Mouse (Mus musculus): ENCODE results near the gene Pmpca. TPM values are rescaled to one million over a fixed set of nuclear protein-coding genes. Genes with fewer than 3 reads are reported as not detected.
A peak's percentile ranks its signal among the peaks of the same experiment; 100 is the strongest.

Gene Pmpca
- polyA plus RNA-seq, 1 experiment from 2014 or later: 142 TPM

GRCm38 (mm10) chr2:26417066-26417465 is 27.9 kb downstream of the Pmpca start:
- Histone ChIP-seq H3K9me3 (replicated peaks) (no peaks in the 10 kb centered on the region), H3K27me3 (ENCODE audit: low read depth, poor library complexity, severe bottlenecking) (no peaks in the 10 kb centered on the region), H3K4me3 (no peak overlapping the region), H3K36me3 (peaks cover 100% of the 10 kb centered on the region), H3K4me1 (no peaks in the 10 kb centered on the region), H3K27ac (no peak overlapping the region)
- DNase-seq (ENCODE audit: low spot score): no peak

GRCm38 (mm10) chr2:26418120-26418519 is 29.0 kb downstream of the Pmpca start:
- Histone ChIP-seq H3K9me3 (replicated peaks) (no peaks in the 10 kb centered on the region), H3K27ac (no peak overlapping the region), H3K4me3 (no peak overlapping the region), H3K27me3 (ENCODE audit: low read depth, poor library complexity, severe bottlenecking) (no peaks in the 10 kb centered on the region), H3K4me1 (no peaks in the 10 kb centered on the region), H3K36me3 (peaks cover 100% of the 10 kb centered on the region)
- no peak for DNase-seq (ENCODE audit: low spot score)
- WGBS: 69% methylated on average over 1 of the region's 1 CpGs

- Histone ChIP-seq H3K36me3 (peaks cover 100% of the 10 kb centered on the region), H3K4me1 (no peaks in the 10 kb centered on the region), H3K27ac (no peak overlapping the region), H3K27me3 (ENCODE audit: low read depth, poor library complexity, severe bottlenecking) (no peaks in the 10 kb centered on the region), H3K4me3 (no peak overlapping the region), H3K9me3 (replicated peaks) (no peaks in the 10 kb centered on the region)
- 93% methylated on average over 2 of the region's 2 CpGs for WGBS
- no peak for DNase-seq (ENCODE audit: low spot score)
Observed at GRCm38 (mm10) chr2:26421969-26422368, 32.8 kb downstream of the Pmpca start.

- peaks cover 100% of the 10 kb centered on the region for H3K36me3 ChIP-seq
- DNase-seq (ENCODE audit: low spot score): no peak
- no peak overlapping the region for H3K27ac ChIP-seq
- H3K9me3 ChIP-seq (replicated peaks): no peaks in the 10 kb centered on the region
- no peak overlapping the region for H3K4me3 ChIP-seq
- no peaks in the 10 kb centered on the region for H3K4me1 ChIP-seq
- H3K27me3 ChIP-seq (ENCODE audit: low read depth, poor library complexity, severe bottlenecking): no peaks in the 10 kb centered on the region
- 100% methylated on average over 1 of the region's 1 CpGs for WGBS
Observed at GRCm38 (mm10) chr2:26423086-26423485, 33.9 kb downstream of the Pmpca start.

GRCm38 (mm10) chr2:26424541-26424940 is 35.4 kb downstream of the Pmpca start:
- DNase-seq (ENCODE audit: low spot score): no peak
- Histone ChIP-seq H3K27ac (no peak overlapping the region), H3K36me3 (peaks cover 100% of the 10 kb centered on the region), H3K4me3 (no peak overlapping the region), H3K9me3 (replicated peaks) (no peaks in the 10 kb centered on the region), H3K27me3 (ENCODE audit: low read depth, poor library complexity, severe bottlenecking) (no peaks in the 10 kb centered on the region), H3K4me1 (no peaks in the 10 kb centered on the region)
- 91% methylated on average over 2 of the region's 2 CpGs for WGBS

GRCm38 (mm10) chr2:26429851-26430250 is 40.7 kb downstream of the Pmpca start:
- Histone ChIP-seq H3K4me3 (no peak overlapping the region), H3K27ac (no peak overlapping the region), H3K9me3 (replicated peaks) (no peaks in the 10 kb centered on the region), H3K36me3 (peaks cover 100% of the 10 kb centered on the region), H3K27me3 (ENCODE audit: low read depth, poor library complexity, severe bottlenecking) (no peaks in the 10 kb centered on the region), H3K4me1 (no peaks in the 10 kb centered on the region)
- 94% methylated on average over 5 of the region's 5 CpGs for WGBS
- no peak for DNase-seq (ENCODE audit: low spot score)

- Histone ChIP-seq H3K4me3 (no peak overlapping the region), H3K36me3 (peaks cover 97% of the 10 kb centered on the region), H3K27me3 (ENCODE audit: low read depth, poor library complexity, severe bottlenecking) (no peaks in the 10 kb centered on the region), H3K9me3 (replicated peaks) (no peaks in the 10 kb centered on the region), H3K27ac (no peak overlapping the region), H3K4me1 (no peaks in the 10 kb centered on the region)
- WGBS: 93% methylated on average over 7 of the region's 7 CpGs
- DNase-seq (ENCODE audit: low spot score): no peak
Observed at GRCm38 (mm10) chr2:26434791-26435572, 45.8 kb downstream of the Pmpca start.

- no peak overlapping the region for H3K4me3 ChIP-seq
- H3K27ac ChIP-seq: no peak overlapping the region
- no peaks in the 10 kb centered on the region for H3K4me1 ChIP-seq
- 88% methylated on average over 4 of the region's 4 CpGs for WGBS
- DNase-seq (ENCODE audit: low spot score): no peak
- no peaks in the 10 kb centered on the region for H3K9me3 ChIP-seq (replicated peaks)
- no peaks in the 10 kb centered on the region for H3K27me3 ChIP-seq (ENCODE audit: low read depth, poor library complexity, severe bottlenecking)
- H3K36me3 ChIP-seq: peaks cover 95% of the 10 kb centered on the region
Observed at GRCm38 (mm10) chr2:26437221-26437620, 48.1 kb downstream of the Pmpca start.

GRCm38 (mm10) chr2:26438373-26438772 is 49.2 kb downstream of the Pmpca start:
- no peaks in the 10 kb centered on the region for H3K9me3 ChIP-seq (replicated peaks)
- WGBS: 91% methylated on average over 7 of the region's 7 CpGs
- peaks cover 84% of the 10 kb centered on the region for H3K36me3 ChIP-seq
- no peak overlapping the region for H3K27ac ChIP-seq
- H3K4me3 ChIP-seq: no peak overlapping the region
- H3K27me3 ChIP-seq (ENCODE audit: low read depth, poor library complexity, severe bottlenecking): no peaks in the 10 kb centered on the region
- DNase-seq (ENCODE audit: low spot score): no peak
- H3K4me1 ChIP-seq: peaks cover 4% of the 10 kb centered on the region; the same call in 1 of the 2 replicates

- no peak overlapping the region for H3K4me3 ChIP-seq
- DNase-seq (ENCODE audit: low spot score): no peak
- H3K27ac ChIP-seq: no peak overlapping the region
- peaks cover 71% of the 10 kb centered on the region for H3K36me3 ChIP-seq
- H3K27me3 ChIP-seq (ENCODE audit: low read depth, poor library complexity, severe bottlenecking): no peaks in the 10 kb centered on the region
- 95% methylated on average over 6 of the region's 6 CpGs for WGBS
- no peaks in the 10 kb centered on the region for H3K9me3 ChIP-seq (replicated peaks)
- peaks cover 14% of the 10 kb centered on the region for H3K4me1 ChIP-seq
Observed at GRCm38 (mm10) chr2:26439671-26440070, 50.5 kb downstream of the Pmpca start.

GRCm38 (mm10) chr2:26441261-26441660 is 52.1 kb downstream of the Pmpca start:
- Histone ChIP-seq H3K9me3 (replicated peaks) (no peaks in the 10 kb centered on the region), H3K36me3 (peaks cover 55% of the 10 kb centered on the region), H3K4me3 (no peak overlapping the region), H3K4me1 (peaks cover 19% of the 10 kb centered on the region), H3K27me3 (ENCODE audit: low read depth, poor library complexity, severe bottlenecking) (no peaks in the 10 kb centered on the region), H3K27ac (no peak overlapping the region)
- WGBS: 95% methylated on average over 4 of the region's 4 CpGs
- DNase-seq (ENCODE audit: low spot score): no peak

- Histone ChIP-seq H3K27me3 (ENCODE audit: low read depth, poor library complexity, severe bottlenecking) (no peaks in the 10 kb centered on the region), H3K4me3 (no peak overlapping the region), H3K36me3 (peaks cover 54% of the 10 kb centered on the region), H3K9me3 (replicated peaks) (no peaks in the 10 kb centered on the region), H3K27ac (no peak overlapping the region), H3K4me1 (peaks cover 23% of the 10 kb centered on the region)
- no peak for DNase-seq (ENCODE audit: low spot score)
- 86% methylated on average over 5 of the region's 5 CpGs for WGBS
Observed at GRCm38 (mm10) chr2:26441688-26442087, 52.5 kb downstream of the Pmpca start.

GRCm38 (mm10) chr2:26442843-26443242 is 53.7 kb downstream of the Pmpca start:
- H3K27me3 ChIP-seq (ENCODE audit: low read depth, poor library complexity, severe bottlenecking): no peaks in the 10 kb centered on the region
- no peaks in the 10 kb centered on the region for H3K9me3 ChIP-seq (replicated peaks)
- H3K4me3 ChIP-seq: no peak overlapping the region
- DNase-seq (ENCODE audit: low spot score): no peak
- no peak overlapping the region for H3K27ac ChIP-seq
- peaks cover 28% of the 10 kb centered on the region for H3K4me1 ChIP-seq
- 92% methylated on average over 1 of the region's 1 CpGs for WGBS
- peaks cover 42% of the 10 kb centered on the region for H3K36me3 ChIP-seq

GRCm38 (mm10) chr2:26443876-26444275 is 54.7 kb downstream of the Pmpca start:
- Histone ChIP-seq H3K27ac (peak overlapping the region; percentile 92; the same call in 1 of the 2 replicates), H3K36me3 (peaks cover 32% of the 10 kb centered on the region), H3K4me1 (peaks cover 28% of the 10 kb centered on the region), H3K9me3 (replicated peaks) (no peaks in the 10 kb centered on the region), H3K4me3 (peak overlapping the region; percentile 93), H3K27me3 (ENCODE audit: low read depth, poor library complexity, severe bottlenecking) (no peaks in the 10 kb centered on the region)
- no peak for DNase-seq (ENCODE audit: low spot score)
- 64% methylated on average over 3 of the region's 3 CpGs for WGBS

All from limb, embryonic 10.5 days (tissue).